Mouse (Mus musculus): ENCODE measurements around the gene Rlim. TPM values are rescaled to one million over a fixed set of nuclear protein-coding genes. Genes with fewer than 3 reads are reported as not detected.

Gene Rlim
- polyA plus RNA-seq, 1 experiment from 2014 or later = 41.5 TPM

GRCm38 (mm10) chrX:103987215-103987964 lies 6.3 kb upstream of the Rlim start:
- H3K4me3 ChIP-seq (ENCODE audit: low read depth, low read length) = no peak overlapping the region

DNA sequence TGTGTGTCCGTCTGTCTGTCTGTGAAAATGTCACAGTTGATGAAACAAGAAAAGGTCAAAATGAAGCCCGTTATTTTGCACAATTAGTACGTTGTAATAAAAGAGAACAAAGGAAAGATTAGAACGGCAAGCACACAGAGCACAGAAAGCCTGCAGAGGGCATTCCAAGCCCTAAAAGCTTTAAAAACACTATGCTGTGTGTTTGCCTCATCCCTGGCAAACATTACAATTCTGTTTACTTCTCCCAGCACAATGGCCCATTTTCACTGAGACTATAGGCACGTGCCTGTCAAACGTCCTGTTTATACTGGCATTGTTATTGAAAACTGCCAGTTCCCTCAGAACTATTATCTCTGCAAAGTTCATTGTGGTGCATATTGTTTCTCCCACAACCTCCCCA lies 5.1 kb upstream of the Rlim start:
- Histone ChIP-seq H3K4me2 (ENCODE audit: low read depth, severe bottlenecking) (no peak overlapping the region), H3K4me3 (ENCODE audit: low read depth, low read length) (no peak overlapping the region), H3K27ac (replicated peaks; ENCODE audit: low read depth, low read length) (no peak overlapping the region), H3K27me3 (ENCODE audit: control insufficient read depth, insufficient read depth, low read length) (0 out of 2 replicates have a peak, but pooled peaks cover 2% of the 10 kb centered on the region), H3K36me3 (ENCODE audit: control insufficient read depth, insufficient read depth, low read length) (no peaks in the 10 kb centered on the region), H3K4me1 (ENCODE audit: control insufficient read depth, insufficient read depth, low read length) (no peaks in the 10 kb centered on the region), H3K9ac (ENCODE audit: low read length) (no peak overlapping the region), H3K9me3 (ENCODE audit: control insufficient read depth, low read length) (no peaks in the 10 kb centered on the region)
- ATAC-seq (ENCODE audit: insufficient number of reproducible peaks, low FRiP score, low TSS enrichment, low read depth) = no peak
- 26% methylated on average over 6 of the region's 6 CpGs for WGBS
- DNase-seq (ENCODE audit: low spot score) = no peak

More at GRCm38 (mm10) chrX:103987215-103987964, 6.3 kb upstream of the Rlim start:
- no peak for ATAC-seq (ENCODE audit: insufficient number of reproducible peaks, low FRiP score, low TSS enrichment, low read depth)
- no peak overlapping the region for H3K4me2 ChIP-seq (ENCODE audit: low read depth, severe bottlenecking)
- 0 out of 2 replicates have a peak, but pooled peaks cover 2% of the 10 kb centered on the region for H3K27me3 ChIP-seq (ENCODE audit: control insufficient read depth, insufficient read depth, low read length)
- no peaks in the 10 kb centered on the region for H3K4me1 ChIP-seq (ENCODE audit: control insufficient read depth, insufficient read depth, low read length)
- no peak overlapping the region for H3K9ac ChIP-seq (ENCODE audit: low read length)
- no peaks in the 10 kb centered on the region for H3K36me3 ChIP-seq (ENCODE audit: control insufficient read depth, insufficient read depth, low read length)
- no peaks in the 10 kb centered on the region for H3K9me3 ChIP-seq (ENCODE audit: control insufficient read depth, low read length)
- H3K27ac ChIP-seq (replicated peaks; ENCODE audit: low read depth, low read length) = no peak overlapping the region
- 36% methylated on average over 12 of the region's 12 CpGs for WGBS
- peak; percentile 24 for DNase-seq (ENCODE audit: low spot score)

GRCm38 (mm10) chrX:103984992-103985391 lies 3.9 kb upstream of the Rlim start:
- no peaks in the 10 kb centered on the region for H3K9me3 ChIP-seq (ENCODE audit: control insufficient read depth, low read length)
- H3K4me3 ChIP-seq (ENCODE audit: low read depth, low read length) = no peak overlapping the region
- DNase-seq (ENCODE audit: low spot score) = no peak
- no peak for ATAC-seq (ENCODE audit: insufficient number of reproducible peaks, low FRiP score, low TSS enrichment, low read depth)
- H3K9ac ChIP-seq (ENCODE audit: low read length) = no peak overlapping the region
- no peak overlapping the region for H3K27ac ChIP-seq (replicated peaks; ENCODE audit: low read depth, low read length)
- H3K27me3 ChIP-seq (ENCODE audit: control insufficient read depth, insufficient read depth, low read length) = 0 out of 2 replicates have a peak, but pooled peaks cover 4% of the 10 kb centered on the region
- H3K36me3 ChIP-seq (ENCODE audit: control insufficient read depth, insufficient read depth, low read length) = no peaks in the 10 kb centered on the region
- no peaks in the 10 kb centered on the region for H3K4me1 ChIP-seq (ENCODE audit: control insufficient read depth, insufficient read depth, low read length)
- no peak overlapping the region for H3K4me2 ChIP-seq (ENCODE audit: low read depth, severe bottlenecking)
- 53% methylated on average over 5 of the region's 5 CpGs for WGBS

- 0 out of 2 replicates have a peak, but pooled peaks cover 4% of the 10 kb centered on the region for H3K27me3 ChIP-seq (ENCODE audit: control insufficient read depth, insufficient read depth, low read length)
- no peak overlapping the region for H3K27ac ChIP-seq (replicated peaks; ENCODE audit: low read depth, low read length)
- H3K9ac ChIP-seq (ENCODE audit: low read length) = no peak overlapping the region
- H3K4me2 ChIP-seq (ENCODE audit: low read depth, severe bottlenecking) = 0 out of 2 replicates have a peak overlapping the region, but pooled peaks have one; percentile 25
- no peak for DNase-seq (ENCODE audit: low spot score)
- H3K36me3 ChIP-seq (ENCODE audit: control insufficient read depth, insufficient read depth, low read length) = no peaks in the 10 kb centered on the region
- H3K9me3 ChIP-seq (ENCODE audit: control insufficient read depth, low read length) = no peaks in the 10 kb centered on the region
- ATAC-seq (ENCODE audit: insufficient number of reproducible peaks, low FRiP score, low TSS enrichment, low read depth) = no peak
- 77% methylated on average over 10 of the region's 10 CpGs for WGBS
- H3K4me1 ChIP-seq (ENCODE audit: control insufficient read depth, insufficient read depth, low read length) = no peaks in the 10 kb centered on the region
- H3K4me3 ChIP-seq (ENCODE audit: low read depth, low read length) = no peak overlapping the region
Observed at GRCm38 (mm10) chrX:103981806-103982205, 722 bp upstream of the Rlim start.

DNA sequence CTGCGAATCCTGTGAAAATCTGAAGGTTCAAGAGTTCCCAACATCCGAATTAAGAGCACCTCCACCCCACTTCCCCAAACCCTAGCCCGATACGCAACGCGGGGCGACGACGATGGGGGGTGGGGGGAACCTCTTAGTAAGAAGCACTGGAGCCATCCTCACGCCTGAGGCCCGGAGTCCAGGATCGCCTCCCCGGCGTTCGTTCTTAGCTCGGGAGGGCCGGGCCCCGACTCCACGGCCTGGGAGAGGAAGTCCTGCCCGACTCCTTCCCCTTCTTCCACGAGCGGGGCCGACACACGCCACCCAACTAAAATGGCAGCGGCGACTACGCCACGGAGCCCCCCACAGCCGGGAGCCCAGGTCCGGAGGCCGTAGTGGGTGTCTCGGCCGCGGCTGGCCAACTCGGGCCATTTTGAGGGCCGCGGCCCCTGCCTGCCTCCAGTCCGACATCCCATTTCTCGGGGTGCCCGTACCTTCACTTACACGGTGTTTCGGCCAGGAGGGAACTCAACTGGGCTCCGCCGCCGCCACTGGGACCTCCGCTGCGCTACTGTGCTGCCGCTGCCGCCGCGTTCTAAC lies 405 bp downstream of the Rlim start:
- Histone ChIP-seq H3K9ac (ENCODE audit: low read length) (peak overlapping the region; percentile 85), H3K36me3 (ENCODE audit: control insufficient read depth, insufficient read depth, low read length) (no peaks in the 10 kb centered on the region), H3K27ac (replicated peaks; ENCODE audit: low read depth, low read length) (peak overlapping the region; percentile 75), H3K4me3 (ENCODE audit: low read depth, low read length) (peak overlapping the region; percentile 66), H3K4me1 (ENCODE audit: control insufficient read depth, insufficient read depth, low read length) (no peaks in the 10 kb centered on the region), H3K27me3 (ENCODE audit: control insufficient read depth, insufficient read depth, low read length) (0 out of 2 replicates have a peak, but pooled peaks cover 4% of the 10 kb centered on the region), H3K4me2 (ENCODE audit: low read depth, severe bottlenecking) (no peak overlapping the region), H3K9me3 (ENCODE audit: control insufficient read depth, low read length) (no peaks in the 10 kb centered on the region)
- 20% methylated on average over 51 of the region's 51 CpGs for WGBS
- ATAC-seq (ENCODE audit: insufficient number of reproducible peaks, low FRiP score, low TSS enrichment, low read depth) = peak; percentile 63; the same call in 1 of the 2 replicates
- DNase-seq (ENCODE audit: low spot score) = peak; percentile 52

- DNase-seq (ENCODE audit: low spot score) (peak; percentile 58), ATAC-seq (ENCODE audit: insufficient number of reproducible peaks, low FRiP score, low TSS enrichment, low read depth) (no peak)
- H3K4me2 ChIP-seq (ENCODE audit: low read depth, severe bottlenecking) = peak overlapping the region; percentile 18
Observed at GRCm38 (mm10) chrX:103980036-103980435, 1.0 kb downstream of the Rlim start.

GRCm38 (mm10) chrX:103939701-103940100 lies 41.4 kb downstream of the Rlim start:
- Histone ChIP-seq H3K36me3 (ENCODE audit: control insufficient read depth, insufficient read depth, low read length) (no peaks in the 10 kb centered on the region), H3K4me2 (ENCODE audit: low read depth, severe bottlenecking) (no peak overlapping the region), H3K9ac (ENCODE audit: low read length) (no peak overlapping the region), H3K27ac (replicated peaks; ENCODE audit: low read depth, low read length) (no peak overlapping the region), H3K27me3 (ENCODE audit: control insufficient read depth, insufficient read depth, low read length) (no peaks in the 10 kb centered on the region), H3K4me3 (ENCODE audit: low read depth, low read length) (no peak overlapping the region), H3K4me1 (ENCODE audit: control insufficient read depth, insufficient read depth, low read length) (no peaks in the 10 kb centered on the region), H3K9me3 (ENCODE audit: control insufficient read depth, low read length) (no peaks in the 10 kb centered on the region)
- DNase-seq (ENCODE audit: low spot score) = no peak
- WGBS = 91% methylated on average over 3 of the region's 3 CpGs
- no peak for ATAC-seq (ENCODE audit: insufficient number of reproducible peaks, low FRiP score, low TSS enrichment, low read depth)

More at GRCm38 (mm10) chrX:103980036-103980435, 1.0 kb downstream of the Rlim start:
- Histone ChIP-seq H3K27ac (replicated peaks; ENCODE audit: low read depth, low read length) (no peak overlapping the region), H3K9me3 (ENCODE audit: control insufficient read depth, low read length) (no peaks in the 10 kb centered on the region), H3K27me3 (ENCODE audit: control insufficient read depth, insufficient read depth, low read length) (0 out of 2 replicates have a peak, but pooled peaks cover 4% of the 10 kb centered on the region), H3K4me3 (ENCODE audit: low read depth, low read length) (peak overlapping the region; percentile 66), H3K36me3 (ENCODE audit: control insufficient read depth, insufficient read depth, low read length) (no peaks in the 10 kb centered on the region), H3K4me1 (ENCODE audit: control insufficient read depth, insufficient read depth, low read length) (no peaks in the 10 kb centered on the region), H3K9ac (ENCODE audit: low read length) (peak overlapping the region; percentile 85)
- WGBS = 15% methylated on average over 12 of the region's 12 CpGs

DNA sequence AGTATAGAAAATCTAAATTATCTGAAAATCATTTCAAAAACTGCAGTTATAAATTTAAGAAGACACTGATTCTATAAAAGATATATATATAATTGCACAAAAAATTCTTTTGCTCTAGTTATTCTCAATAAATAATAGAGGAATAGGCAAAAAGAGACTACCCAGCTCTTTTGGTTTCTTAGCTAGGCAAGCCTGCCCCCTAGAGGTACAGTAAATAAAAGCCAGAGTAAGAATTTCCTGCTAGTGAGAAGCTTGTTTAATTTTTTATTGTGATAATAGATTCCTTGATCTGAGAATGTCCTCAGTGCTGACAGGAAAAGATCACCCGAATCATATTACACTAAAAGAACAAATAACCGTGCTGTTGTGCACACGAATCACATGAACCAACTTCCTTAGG lies 43.8 kb downstream of the Rlim start:
- Histone ChIP-seq H3K27ac (replicated peaks; ENCODE audit: low read depth, low read length) (no peak overlapping the region), H3K9me3 (ENCODE audit: control insufficient read depth, low read length) (no peaks in the 10 kb centered on the region), H3K36me3 (ENCODE audit: control insufficient read depth, insufficient read depth, low read length) (no peaks in the 10 kb centered on the region), H3K4me2 (ENCODE audit: low read depth, severe bottlenecking) (no peak overlapping the region), H3K4me3 (ENCODE audit: low read depth, low read length) (no peak overlapping the region), H3K27me3 (ENCODE audit: control insufficient read depth, insufficient read depth, low read length) (0 out of 2 replicates have a peak, but pooled peaks cover 2% of the 10 kb centered on the region), H3K9ac (ENCODE audit: low read length) (no peak overlapping the region), H3K4me1 (ENCODE audit: control insufficient read depth, insufficient read depth, low read length) (no peaks in the 10 kb centered on the region)
- DNase-seq (ENCODE audit: low spot score) (no peak), ATAC-seq (ENCODE audit: insufficient number of reproducible peaks, low FRiP score, low TSS enrichment, low read depth) (no peak)
- WGBS = 36% methylated on average over 3 of the region's 3 CpGs
